Mouse (Mus musculus): ENCODE measurements at regions not wholly inside any gene's neighbourhood (a gene's known extent, or its start where the extent isn't known, plus 50 kb on each side); places are given as distances from the start of the nearest gene placed in this dataset.

- intact Hi-C loops (cut with DNase I) = no loop called here
- DNase-seq (ENCODE audit: extremely low spot score in 1 of 2, low spot score in 2 of 2) = no peak
- Histone ChIP-seq H3K4me3 (no peak overlapping the region), H3K27ac (no peak overlapping the region)
- no peak for TF ChIP-seq CTCF (IDR thresholded peaks at IDR 0.05)
Measured at GRCm38 (mm10) chr8:90521393-90521792, 173.2 kb upstream of the Tox3 start.

- no peak for DNase-seq (ENCODE audit: extremely low spot score in 1 of 2, low spot score in 2 of 2)
- TF ChIP-seq CTCF (IDR thresholded peaks at IDR 0.05) = no peak
- intact Hi-C loops (cut with DNase I) = no loop called here
Measured at GRCm38 (mm10) chr8:90520186-90520585, 172.0 kb upstream of the Tox3 start.

GRCm38 (mm10) chr8:90519567-90519966 lies 171.4 kb upstream of the Tox3 start:
- Histone ChIP-seq H3K27ac (no peak overlapping the region), H3K4me3 (no peak overlapping the region)
- DNase-seq (ENCODE audit: extremely low spot score in 1 of 2, low spot score in 2 of 2) = no peak
- no peak for TF ChIP-seq CTCF (IDR thresholded peaks at IDR 0.05)
- intact Hi-C loops (cut with DNase I) = no loop called here

More at GRCm38 (mm10) chr8:90520186-90520585, 172.0 kb upstream of the Tox3 start:
- Histone ChIP-seq H3K27ac (no peak overlapping the region), H3K4me3 (no peak overlapping the region)

- DNase-seq (ENCODE audit: extremely low spot score in 1 of 2, low spot score in 2 of 2) = no peak
- no peak for TF ChIP-seq CTCF (IDR thresholded peaks at IDR 0.05)
- intact Hi-C loops (cut with DNase I) = no loop called here
Measured at GRCm38 (mm10) chr8:90514191-90514590, 166.0 kb upstream of the Tox3 start.

GRCm38 (mm10) chr8:90513601-90514000 lies 165.5 kb upstream of the Tox3 start:
- no peak overlapping the region for H3K27ac ChIP-seq
- no peak overlapping the region for H3K4me3 ChIP-seq
- intact Hi-C loops (cut with DNase I) = no loop called here
- no peak for TF ChIP-seq CTCF (IDR thresholded peaks at IDR 0.05)
- no peak for DNase-seq (ENCODE audit: extremely low spot score in 1 of 2, low spot score in 2 of 2)

More at GRCm38 (mm10) chr8:90514191-90514590, 166.0 kb upstream of the Tox3 start:
- no peak overlapping the region for H3K27ac ChIP-seq
- H3K4me3 ChIP-seq = no peak overlapping the region

GRCm38 (mm10) chr8:90513102-90513501 lies 165.0 kb upstream of the Tox3 start:
- H3K27ac ChIP-seq = no peak overlapping the region
- TF ChIP-seq CTCF (IDR thresholded peaks at IDR 0.05) = no peak
- intact Hi-C loops (cut with DNase I) = no loop called here

GRCm38 (mm10) chr8:90512594-90512993 lies 164.5 kb upstream of the Tox3 start:
- intact Hi-C loops (cut with DNase I) = no loop called here

More at GRCm38 (mm10) chr8:90513102-90513501, 165.0 kb upstream of the Tox3 start:
- H3K4me3 ChIP-seq = no peak overlapping the region
- no peak for DNase-seq (ENCODE audit: extremely low spot score in 1 of 2, low spot score in 2 of 2)

GRCm38 (mm10) chr8:90504521-90504920 lies 156.4 kb upstream of the Tox3 start:
- no peak overlapping the region; the same call in 1 of the 2 replicates for H3K27ac ChIP-seq
- TF ChIP-seq CTCF (IDR thresholded peaks at IDR 0.05) = no peak
- no peak overlapping the region for H3K4me3 ChIP-seq
- intact Hi-C loops (cut with DNase I) = loop anchor here (10.0 kb wide), 1 partner anchor 650 kb away; no protein-coding TSS in a partner anchor
- DNase-seq (ENCODE audit: extremely low spot score in 1 of 2, low spot score in 2 of 2) = peak in 1 of 2 experiments; percentile 39

More at GRCm38 (mm10) chr8:90512594-90512993, 164.5 kb upstream of the Tox3 start:
- no peak for DNase-seq (ENCODE audit: extremely low spot score in 1 of 2, low spot score in 2 of 2)
- no peak overlapping the region for H3K4me3 ChIP-seq
- H3K27ac ChIP-seq = no peak overlapping the region
- no peak for TF ChIP-seq CTCF (IDR thresholded peaks at IDR 0.05)

GRCm38 (mm10) chr8:90503306-90503705 lies 155.2 kb upstream of the Tox3 start:
- no peak for DNase-seq (ENCODE audit: extremely low spot score in 1 of 2, low spot score in 2 of 2)
- intact Hi-C loops (cut with DNase I) = loop anchor here (2.0 to 10.0 kb wide), 2 partner anchors 31 to 649 kb away; no protein-coding TSS in a partner anchor
- no peak for TF ChIP-seq CTCF (IDR thresholded peaks at IDR 0.05)
- Histone ChIP-seq H3K27ac (peak overlapping the region; percentile 80), H3K4me3 (no peak overlapping the region)

- TF ChIP-seq CTCF (IDR thresholded peaks at IDR 0.05) = no peak
- Histone ChIP-seq H3K4me3 (no peak overlapping the region), H3K27ac (peak overlapping the region; percentile 89)
- intact Hi-C loops (cut with DNase I) = loop anchor here (2.0 to 10.0 kb wide), 2 partner anchors 32 to 648 kb away; no protein-coding TSS in a partner anchor
- no peak for DNase-seq (ENCODE audit: extremely low spot score in 1 of 2, low spot score in 2 of 2)
Measured at GRCm38 (mm10) chr8:90502879-90503278, 154.7 kb upstream of the Tox3 start.

GRCm38 (mm10) chr8:90499315-90499714 lies 151.2 kb upstream of the Tox3 start:
- no peak overlapping the region for H3K4me3 ChIP-seq
- intact Hi-C loops (cut with DNase I) = loop anchor here (5.0 kb wide), 1 partner anchor 47 kb away; no protein-coding TSS in a partner anchor
- no peak for TF ChIP-seq CTCF (IDR thresholded peaks at IDR 0.05)
- H3K27ac ChIP-seq = peak overlapping the region; percentile 67
- DNase-seq (ENCODE audit: extremely low spot score in 1 of 2, low spot score in 2 of 2) = no peak

GRCm38 (mm10) chr8:90496658-90497163 lies 148.6 kb upstream of the Tox3 start:
- DNase-seq (ENCODE audit: extremely low spot score in 1 of 2, low spot score in 2 of 2) = peak in 1 of 2 experiments; percentile 41
- intact Hi-C loops (cut with DNase I) = loop anchor here (1.0 to 5.0 kb wide), 2 partner anchors 44 to 150 kb away; no protein-coding TSS in a partner anchor
- no peak for TF ChIP-seq CTCF (IDR thresholded peaks at IDR 0.05)
- Histone ChIP-seq H3K27ac (peak overlapping the region; percentile 7; the same call in 1 of the 2 replicates), H3K4me3 (0 out of 2 replicates have a peak overlapping the region, but pooled peaks have one; percentile 9)

- intact Hi-C loops (cut with DNase I) = loop anchor here (1.0 to 5.0 kb wide), 2 partner anchors 44 to 150 kb away; no protein-coding TSS in a partner anchor
Measured at GRCm38 (mm10) chr8:90495943-90496371, 147.8 kb upstream of the Tox3 start.

More at GRCm38 (mm10) chr8:90495943-90496371, 147.8 kb upstream of the Tox3 start:
- Histone ChIP-seq H3K4me3 (no peak overlapping the region), H3K27ac (no peak overlapping the region)
- TF ChIP-seq CTCF (IDR thresholded peaks at IDR 0.05) = no peak
- DNase-seq (ENCODE audit: extremely low spot score in 1 of 2, low spot score in 2 of 2) = no peak
